Mouse (Mus musculus) hindbrain, postnatal 0 days (tissue): ENCODE results near the gene Gins1. TPM values are rescaled to one million over a fixed set of nuclear protein-coding genes. Genes with fewer than 3 reads are reported as not detected.
A peak's percentile ranks its signal among the peaks of the same experiment; 100 is the strongest.

Experiments used
- ATAC-seq: fragments of 200-750 bp; cut with Nextera tagmentation; 2 replicates; pipeline ENCODE4 v1.8.0; 2017; ENCODE audit warnings: mild to moderate bottlenecking, moderate TSS enrichment, moderate library complexity
- DNase-seq: peaks from one replicate; pipeline ENCODE4 v3.0.0-alpha.2; 2015; ENCODE audit warnings: low spot score
- H3K27ac ChIP-seq: fragments of 300-500 bp; sonication (generic); 2 replicates; pipeline ENCODE4 v1.5.1; 2014; ENCODE audit warnings: mild to moderate bottlenecking
- H3K27me3 ChIP-seq: fragments of 300-500 bp; sonication (generic); 2 replicates; pipeline ENCODE4 v1.6.1; 2014; ENCODE audit warnings: low read length, mixed read lengths; ENCODE audit not compliant: insufficient read depth
- H3K36me3 ChIP-seq: fragments of 300-500 bp; sonication (generic); 2 replicates; pipeline ENCODE4 v1.6.1; 2014; ENCODE audit warnings: low read length, mixed read lengths; ENCODE audit not compliant: insufficient read depth
- H3K4me1 ChIP-seq: fragments of 300-500 bp; sonication (generic); 2 replicates; pipeline ENCODE4 v1.6.1; 2014; ENCODE audit warnings: antibody characterized with exemption, low read length, mixed read lengths; ENCODE audit not compliant: insufficient read depth
- H3K4me2 ChIP-seq: fragments of 300-500 bp; sonication (generic); 2 replicates; pipeline ENCODE4 v1.6.1; 2014; ENCODE audit warnings: low read depth, mild to moderate bottlenecking, low read length, moderate library complexity, mixed read lengths
- H3K4me3 ChIP-seq: fragments of 300-500 bp; sonication (generic); 2 replicates; pipeline ENCODE4 v1.5.1; 2014; ENCODE audit warnings: low read length
- H3K9ac ChIP-seq: fragments of 300-500 bp; sonication (generic); replicated peaks from 2 replicates; pipeline ENCODE4 v1.6.1; 2014; ENCODE audit warnings: mild to moderate bottlenecking, low read length, moderate library complexity, mixed read lengths
- H3K9me3 ChIP-seq: fragments of 300-500 bp; sonication (generic); 2 replicates; pipeline ENCODE4 v1.6.1; 2016; ENCODE audit warnings: low read length, mixed read lengths
- CTCF ChIP-seq: IDR thresholded peaks from 2 replicates; pipeline ENCODE4 v1.5.1; 2016; ENCODE audit warnings: antibody characterized with exemption, control low read depth, low read depth
- WGBS: fragments of 180-500 bp; shearing (Covaris S2); extraction: QIAGEN DNeasy Blood & Tissue Kit; methylation state at CpG from one replicate; pipeline ENCODE4 v1.1.7; 2014; 5-methylcytosine and 5-hydroxymethylcytosine counted together
- polyA plus RNA-seq: library from polyadenylated mRNA; unstranded; fragments of >200 nt; fragmentation: Nextera tagmentation; extraction: Ambion mirVana; gene quantifications from 2 replicates; pipeline ENCODE4 v1.2.1, GENCODE M21; 2015
- total RNA-seq: library from RNA; depleted of rRNA; stranded (reverse); fragments of >200 nt; gene quantifications from 2 replicates; pipeline ENCODE4 v1.2.3, GENCODE M21; 2014

Gins1 gene
- total and polyA plus RNA-seq, 2 experiments from 2014 or later, result 5.4 to 14.9 TPM

DNA sequence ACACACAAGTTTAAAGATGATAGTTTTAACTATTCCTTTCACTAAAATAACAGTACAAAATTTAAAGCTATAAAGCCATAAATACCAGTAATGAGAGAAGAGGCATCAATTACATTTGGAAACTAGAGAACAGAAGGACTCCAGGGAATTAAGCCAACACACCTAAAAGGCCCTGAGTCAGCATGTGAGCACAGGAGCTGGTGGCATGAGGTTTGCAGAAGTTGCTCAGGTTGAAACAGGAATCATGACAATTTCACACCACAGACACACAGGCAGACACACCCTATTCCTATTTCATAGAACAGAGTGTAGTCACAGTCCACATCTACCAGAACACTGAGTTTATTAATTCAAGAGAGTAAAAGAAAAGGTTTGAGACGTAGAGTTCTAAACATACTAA lies 30.7 kb upstream of the Gins1 start:
- H3K4me3 ChIP-seq, result no peak overlapping the region
- WGBS, result 90% methylated on average over 1 of the region's 1 CpGs

GRCm38 (mm10) chr2:150875226-150875625 lies 30.0 kb upstream of the Gins1 start:
- Histone ChIP-seq H3K36me3 (no peaks in the 10 kb centered on the region; the same call in 1 of the 2 replicates), H3K9ac (no peak overlapping the region), H3K27me3 (no peaks in the 10 kb centered on the region), H3K4me2 (no peak overlapping the region), H3K4me3 (no peak overlapping the region), H3K4me1 (no peaks in the 10 kb centered on the region), H3K9me3 (no peaks in the 10 kb centered on the region), H3K27ac (no peak overlapping the region)
- no peak for TF ChIP-seq CTCF
- DNase-seq, result no peak
- no peak for ATAC-seq
- WGBS, result 100% methylated on average over 1 of the region's 1 CpGs

More for the DNA sequence above, 30.7 kb upstream of the Gins1 start:
- Histone ChIP-seq H3K36me3 (no peaks in the 10 kb centered on the region; the same call in 1 of the 2 replicates), H3K9ac (no peak overlapping the region), H3K9me3 (no peaks in the 10 kb centered on the region), H3K4me2 (no peak overlapping the region), H3K4me1 (no peaks in the 10 kb centered on the region), H3K27ac (no peak overlapping the region), H3K27me3 (no peaks in the 10 kb centered on the region)
- ATAC-seq (no peak), DNase-seq (no peak)
- no peak for TF ChIP-seq CTCF

GRCm38 (mm10) chr2:150877561-150877960 lies 27.6 kb upstream of the Gins1 start:
- DNase-seq (no peak), ATAC-seq (no peak)
- Histone ChIP-seq H3K4me2 (no peak overlapping the region), H3K36me3 (no peaks in the 10 kb centered on the region; the same call in 1 of the 2 replicates), H3K27me3 (no peaks in the 10 kb centered on the region), H3K9ac (no peak overlapping the region), H3K27ac (no peak overlapping the region), H3K4me3 (no peak overlapping the region), H3K9me3 (no peaks in the 10 kb centered on the region), H3K4me1 (no peaks in the 10 kb centered on the region)
- 76% methylated on average over 4 of the region's 4 CpGs for WGBS
- TF ChIP-seq CTCF, result no peak

DNA sequence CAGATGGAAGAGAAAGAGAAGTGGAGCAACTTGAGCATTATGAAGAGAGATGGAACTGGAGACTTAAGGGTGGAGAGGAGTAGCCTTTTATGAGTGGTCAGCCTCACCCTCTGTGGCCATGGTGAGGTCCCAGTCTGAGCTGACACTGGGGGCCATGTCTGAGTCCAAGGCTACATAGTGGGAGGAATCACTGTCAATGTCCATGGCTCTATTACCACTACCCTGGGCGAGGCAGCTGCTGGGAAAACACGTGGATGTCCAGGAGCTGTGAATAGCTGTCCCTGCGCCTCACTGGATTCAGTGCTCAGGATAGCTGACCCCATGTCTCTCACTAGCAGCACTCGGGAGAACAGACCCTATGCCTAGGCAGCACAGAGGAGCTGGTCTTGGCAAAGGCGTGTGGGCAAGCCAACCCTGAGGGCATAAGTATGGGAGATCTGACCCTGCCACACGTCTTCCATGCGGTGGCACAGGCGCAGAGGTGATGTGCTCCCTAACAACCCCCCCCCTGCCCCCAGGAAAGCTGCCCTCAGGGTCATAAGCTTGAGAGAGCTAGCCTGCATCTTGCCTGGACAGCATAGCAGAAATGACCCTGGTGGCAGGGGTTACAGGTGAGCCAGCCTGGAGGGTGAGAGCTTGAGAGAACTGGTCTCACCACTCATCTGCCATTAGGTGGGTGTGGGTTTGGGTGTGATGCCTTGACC lies 21.0 kb upstream of the Gins1 start:
- no peaks in the 10 kb centered on the region for H3K9me3 ChIP-seq
- ATAC-seq, result peak; percentile 32; the same call in 1 of the 2 replicates
- H3K9ac ChIP-seq, result no peak overlapping the region
- no peak for DNase-seq
- H3K4me1 ChIP-seq, result no peaks in the 10 kb centered on the region
- no peak overlapping the region for H3K27ac ChIP-seq
- H3K27me3 ChIP-seq, result no peaks in the 10 kb centered on the region
- no peaks in the 10 kb centered on the region for H3K36me3 ChIP-seq
- H3K4me3 ChIP-seq, result no peak overlapping the region
- TF ChIP-seq CTCF, result no peak
- no peak overlapping the region for H3K4me2 ChIP-seq
- 86% methylated on average over 8 of the region's 8 CpGs for WGBS

GRCm38 (mm10) chr2:150884779-150885110 lies 20.5 kb upstream of the Gins1 start:
- ATAC-seq (0 out of 2 replicates have a peak, but pooled peaks have one; percentile 21), DNase-seq (no peak)
- TF ChIP-seq CTCF, result no peak
- Histone ChIP-seq H3K4me2 (no peak overlapping the region), H3K4me3 (no peak overlapping the region), H3K27me3 (no peaks in the 10 kb centered on the region), H3K27ac (no peak overlapping the region), H3K4me1 (no peaks in the 10 kb centered on the region), H3K9me3 (no peaks in the 10 kb centered on the region), H3K9ac (no peak overlapping the region), H3K36me3 (no peaks in the 10 kb centered on the region)
- WGBS, result 100% methylated on average over 1 of the region's 1 CpGs

DNA sequence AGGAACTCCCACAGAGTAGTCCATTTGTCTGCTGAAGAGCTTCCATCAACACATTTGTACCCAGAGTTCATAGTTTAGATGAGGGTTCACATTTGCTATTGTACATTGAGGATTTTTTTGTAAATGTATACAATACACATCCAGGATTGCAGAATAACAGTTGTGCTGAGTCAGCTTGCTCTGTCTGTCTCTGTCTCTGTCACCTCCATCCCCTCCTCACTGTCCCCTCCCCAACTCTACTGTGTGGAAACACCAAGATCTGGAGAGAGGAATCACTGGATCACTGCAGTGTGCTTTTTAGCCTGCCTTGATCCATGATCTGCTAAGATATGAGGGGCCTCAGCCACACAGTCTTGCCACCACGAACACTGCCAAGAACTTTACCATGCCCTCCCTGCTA lies 19.4 kb upstream of the Gins1 start:
- DNase-seq, result no peak
- Histone ChIP-seq H3K9me3 (no peaks in the 10 kb centered on the region), H3K4me1 (no peaks in the 10 kb centered on the region), H3K36me3 (no peaks in the 10 kb centered on the region), H3K4me2 (no peak overlapping the region), H3K27ac (no peak overlapping the region), H3K4me3 (no peak overlapping the region), H3K9ac (no peak overlapping the region), H3K27me3 (no peaks in the 10 kb centered on the region)
- TF ChIP-seq CTCF, result no peak
- WGBS, result 87% methylated on average over 1 of the region's 1 CpGs
- ATAC-seq, result no peak

DNA sequence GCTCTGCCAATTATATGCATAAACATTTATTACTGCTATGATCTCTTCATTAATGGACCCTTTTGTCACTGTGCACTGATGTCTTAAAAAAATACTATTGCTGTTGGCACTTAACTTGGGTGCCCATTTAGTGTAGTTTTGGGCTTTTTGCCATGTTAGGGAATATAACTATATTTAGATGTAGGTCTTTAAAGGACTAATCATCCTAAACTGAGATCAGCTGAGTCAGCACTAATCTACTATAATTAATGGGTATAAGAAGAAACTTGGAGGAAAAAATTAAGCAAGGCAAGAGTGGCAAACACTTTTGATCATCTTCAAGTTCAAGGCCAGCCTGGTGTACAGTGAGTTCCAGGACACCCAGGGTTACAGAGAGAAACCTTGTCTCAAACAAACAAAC lies 18.9 kb upstream of the Gins1 start:
- no peak for TF ChIP-seq CTCF
- no peaks in the 10 kb centered on the region for H3K27me3 ChIP-seq
- H3K9ac ChIP-seq, result no peak overlapping the region

More for the DNA sequence above, 18.9 kb upstream of the Gins1 start:
- Histone ChIP-seq H3K4me2 (no peak overlapping the region), H3K9me3 (no peaks in the 10 kb centered on the region), H3K4me3 (no peak overlapping the region), H3K27ac (no peak overlapping the region), H3K36me3 (no peaks in the 10 kb centered on the region), H3K4me1 (no peaks in the 10 kb centered on the region)
- ATAC-seq, result no peak
- DNase-seq, result no peak
